Mouse (Mus musculus): ENCODE results near the gene Abcg1.

Abcg1 gene

GRCm38 (mm10) chr17:31078581-31078980 is 21.1 kb downstream of the Abcg1 start:
- no peak for DNase-seq (ENCODE audit: low spot score in 2 of 2)

- no peak for DNase-seq (ENCODE audit: low spot score in 2 of 2)
Observed at GRCm38 (mm10) chr17:31079078-31079840, 21.8 kb downstream of the Abcg1 start.

- DNase-seq (ENCODE audit: low spot score in 2 of 2), result no peak
Observed at GRCm38 (mm10) chr17:31082296-31083078, 25.0 kb downstream of the Abcg1 start.

GRCm38 (mm10) chr17:31085519-31085918 is 28.0 kb downstream of the Abcg1 start:
- no peak for DNase-seq (ENCODE audit: low spot score in 2 of 2)

- DNase-seq (ENCODE audit: low spot score in 2 of 2), result no peak
Observed at GRCm38 (mm10) chr17:31086196-31086595, 28.7 kb downstream of the Abcg1 start.

- DNase-seq (ENCODE audit: low spot score in 2 of 2), result no peak
Observed at GRCm38 (mm10) chr17:31088711-31089110, 31.2 kb downstream of the Abcg1 start.

- DNase-seq (ENCODE audit: low spot score in 2 of 2), result no peak
Observed at GRCm38 (mm10) chr17:31089848-31090247, 32.4 kb downstream of the Abcg1 start.

GRCm38 (mm10) chr17:31091023-31091735 is 33.7 kb downstream of the Abcg1 start:
- DNase-seq (ENCODE audit: low spot score in 2 of 2), result no peak

- DNase-seq (ENCODE audit: low spot score in 2 of 2), result no peak
Observed at GRCm38 (mm10) chr17:31094781-31095180, 37.3 kb downstream of the Abcg1 start.

- DNase-seq (ENCODE audit: low spot score in 2 of 2), result no peak
Observed at GRCm38 (mm10) chr17:31095570-31095969, 38.1 kb downstream of the Abcg1 start.

- no peak for DNase-seq (ENCODE audit: low spot score in 2 of 2)
Observed at GRCm38 (mm10) chr17:31096893-31097292, 39.4 kb downstream of the Abcg1 start.

- DNase-seq (ENCODE audit: low spot score in 2 of 2), result no peak
Observed at GRCm38 (mm10) chr17:31098788-31099187, 41.3 kb downstream of the Abcg1 start.

- no peak for DNase-seq (ENCODE audit: low spot score in 2 of 2)
Observed at GRCm38 (mm10) chr17:31103007-31103570, 45.6 kb downstream of the Abcg1 start.

GRCm38 (mm10) chr17:31103823-31104222 is 46.3 kb downstream of the Abcg1 start:
- DNase-seq (ENCODE audit: low spot score in 2 of 2), result no peak

GRCm38 (mm10) chr17:31108388-31108787 is 50.9 kb downstream of the Abcg1 start:
- no peak for DNase-seq (ENCODE audit: low spot score in 2 of 2)

- DNase-seq (ENCODE audit: low spot score in 2 of 2), result no peak
Observed at GRCm38 (mm10) chr17:31113191-31113856, 55.8 kb downstream of the Abcg1 start.

- DNase-seq (ENCODE audit: low spot score in 2 of 2), result no peak
Observed at GRCm38 (mm10) chr17:31116063-31116462, 58.6 kb downstream of the Abcg1 start.

GRCm38 (mm10) chr17:31117946-31118345 is 60.5 kb downstream of the Abcg1 start:
- DNase-seq (ENCODE audit: low spot score in 2 of 2), result no peak

GRCm38 (mm10) chr17:31119429-31119828 is 62.0 kb downstream of the Abcg1 start:
- peak; percentile 67 to 77 for DNase-seq (ENCODE audit: low spot score in 2 of 2)

GRCm38 (mm10) chr17:31121975-31122374 is 64.5 kb downstream of the Abcg1 start:
- peak in 1 of 2 experiments; percentile 32 for DNase-seq (ENCODE audit: low spot score in 2 of 2)

- no peak for DNase-seq (ENCODE audit: low spot score in 2 of 2)
Observed at GRCm38 (mm10) chr17:31125548-31126266, 68.2 kb downstream of the Abcg1 start.
